Mouse (Mus musculus) embryonic facial prominence, embryonic 13.5 days (tissue): ENCODE results near the gene Fam193b. TPM values are rescaled to one million over a fixed set of nuclear protein-coding genes. Genes with fewer than 3 reads are reported as not detected.

Source experiments
- ATAC-seq: fragments of 200-750 bp; cut with Nextera tagmentation; 2 replicates; pipeline ENCODE4 v1.8.0; 2017; ENCODE audit warnings: low read depth; ENCODE audit not compliant: insufficient number of reproducible peaks, insufficient read depth, low FRiP score, low TSS enrichment
- H3K27ac ChIP-seq: fragments of 300-500 bp; sonication (generic); 2 replicates; pipeline ENCODE4 v1.5.1; 2015; ENCODE audit warnings: moderate library complexity, mild to moderate bottlenecking, inconsistent platforms
- H3K27me3 ChIP-seq: fragments of 300-500 bp; sonication (generic); 2 replicates; pipeline ENCODE4 v1.6.1; 2015; ENCODE audit warnings: mild to moderate bottlenecking, inconsistent platforms
- H3K36me3 ChIP-seq: fragments of 300-500 bp; sonication (generic); 2 replicates; pipeline ENCODE4 v1.6.1; 2015; ENCODE audit warnings: mild to moderate bottlenecking, inconsistent platforms
- H3K4me1 ChIP-seq: fragments of 300-500 bp; sonication (generic); 2 replicates; pipeline ENCODE4 v1.6.1; 2015; ENCODE audit warnings: inconsistent platforms
- H3K4me2 ChIP-seq: fragments of 300-500 bp; sonication (generic); 2 replicates; pipeline ENCODE4 v1.6.1; 2015; ENCODE audit warnings: moderate library complexity, mild to moderate bottlenecking, inconsistent platforms
- H3K4me3 ChIP-seq: fragments of 300-500 bp; sonication (generic); 2 replicates; pipeline ENCODE4 v1.5.1; 2015; ENCODE audit warnings: mild to moderate bottlenecking, inconsistent platforms
- H3K9ac ChIP-seq: fragments of 300-500 bp; sonication (generic); 2 replicates; pipeline ENCODE4 v1.6.1; 2015; ENCODE audit warnings: mild to moderate bottlenecking, inconsistent platforms
- H3K9me3 ChIP-seq: fragments of 300-500 bp; sonication (generic); 2 replicates; pipeline ENCODE4 v1.6.1; 2016; ENCODE audit warnings: inconsistent platforms
- WGBS: fragments of 180-500 bp; shearing (Covaris S2); methylation state at CpG from one replicate; pipeline ENCODE4 v1.1.7; 2015; ENCODE audit warnings: mixed read lengths; 5-methylcytosine and 5-hydroxymethylcytosine counted together
- polyA plus RNA-seq: library from polyadenylated mRNA; unstranded; fragments of >200 nt; fragmentation: Nextera tagmentation; extraction: Ambion mirVana; gene quantifications from 2 replicates; pipeline ENCODE4 v1.2.1, GENCODE M21; 2015

Gene Fam193b
- polyA plus RNA-seq, 1 experiment from 2014 or later, result 47.4 TPM

DNA sequence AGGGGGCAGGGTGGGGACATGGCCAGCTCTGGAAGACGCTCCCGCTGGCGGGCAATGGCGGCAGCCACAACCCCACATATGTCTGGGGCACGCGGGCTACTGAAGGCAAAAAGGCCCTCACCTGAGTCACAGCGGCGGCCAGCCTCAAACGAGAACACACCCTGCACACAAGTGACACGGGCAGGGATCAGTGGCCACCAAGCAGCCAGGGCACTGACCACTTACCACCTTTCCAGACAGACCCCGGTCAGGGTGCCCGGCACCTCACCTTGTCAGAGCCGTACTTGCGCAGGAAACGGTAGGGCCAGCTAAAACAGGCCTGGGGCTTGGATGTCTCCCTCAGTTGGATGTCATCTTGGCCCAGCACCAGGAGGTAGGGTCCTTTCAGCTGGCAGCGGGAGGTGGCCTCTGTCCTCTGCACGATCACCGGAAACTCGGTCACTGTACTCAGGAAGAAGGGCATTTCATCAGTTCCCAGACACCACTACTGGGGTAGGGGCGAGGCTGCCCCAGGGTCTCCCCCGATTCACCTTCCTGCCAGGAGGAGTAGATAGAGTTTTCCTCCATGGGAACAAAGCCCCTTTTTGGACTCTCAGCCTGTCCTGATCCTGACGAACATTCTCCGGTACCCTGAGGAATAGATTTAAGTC, 46.8 kb downstream of the Fam193b start:
- no peak overlapping the region for H3K27ac ChIP-seq
- H3K4me2 ChIP-seq, result no peak overlapping the region
- no peak overlapping the region for H3K9ac ChIP-seq
- H3K36me3 ChIP-seq, result peaks cover 3% of the 10 kb centered on the region
- no peaks in the 10 kb centered on the region for H3K4me1 ChIP-seq
- H3K9me3 ChIP-seq, result no peaks in the 10 kb centered on the region
- WGBS, result 88% methylated on average over 23 of the region's 23 CpGs
- no peak overlapping the region for H3K4me3 ChIP-seq
- ATAC-seq, result no peak
- no peaks in the 10 kb centered on the region for H3K27me3 ChIP-seq

DNA sequence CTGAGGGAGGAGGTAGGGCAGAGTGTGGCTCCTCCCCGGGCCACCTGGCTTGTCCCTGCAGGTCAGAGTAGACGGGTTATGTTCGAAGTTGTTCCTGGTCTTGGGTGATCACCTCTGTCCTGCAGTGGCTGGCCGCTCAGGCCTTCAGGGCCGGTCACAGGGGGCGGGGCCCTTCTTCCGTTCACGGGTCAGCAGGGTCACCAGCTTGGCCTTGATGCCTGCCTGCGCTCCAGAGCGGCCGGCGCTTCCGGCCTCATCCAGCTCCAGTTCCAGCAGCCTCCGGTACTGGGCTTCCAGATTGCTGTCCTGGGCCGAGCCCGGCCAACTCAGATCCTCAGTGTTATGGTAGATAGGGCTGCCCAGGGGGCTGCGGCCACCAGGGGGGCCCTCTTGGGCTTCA, 47.6 kb downstream of the Fam193b start:
- WGBS, result 39% methylated on average over 17 of the region's 17 CpGs
- no peaks in the 10 kb centered on the region for H3K27me3 ChIP-seq
- no peak for ATAC-seq
- no peak overlapping the region for H3K4me3 ChIP-seq
- no peak overlapping the region for H3K4me2 ChIP-seq
- H3K27ac ChIP-seq, result no peak overlapping the region
- H3K9ac ChIP-seq, result no peak overlapping the region
- H3K36me3 ChIP-seq, result no peaks in the 10 kb centered on the region
- no peaks in the 10 kb centered on the region for H3K9me3 ChIP-seq
- H3K4me1 ChIP-seq, result no peaks in the 10 kb centered on the region

DNA sequence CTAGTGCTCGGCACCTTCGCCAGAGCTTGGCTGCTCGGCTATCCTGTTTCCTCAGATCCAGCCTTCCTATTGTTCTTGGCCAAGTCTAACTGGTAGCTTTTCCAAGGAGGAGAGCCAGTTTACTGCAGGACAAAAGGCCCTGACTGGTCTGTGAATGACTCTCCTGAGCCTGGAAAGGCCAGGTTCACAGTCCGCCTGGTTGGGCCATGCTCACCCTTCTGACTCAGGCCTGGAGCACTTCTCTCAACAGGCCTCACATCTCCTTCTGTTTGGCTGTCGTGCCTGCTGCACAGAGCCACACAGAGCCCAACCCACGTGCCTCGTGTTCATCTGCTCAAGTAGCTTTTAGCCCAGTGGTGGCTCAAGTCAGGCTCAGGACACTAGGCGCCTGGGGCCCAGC, 48.2 kb downstream of the Fam193b start:
- no peak overlapping the region for H3K9ac ChIP-seq
- no peaks in the 10 kb centered on the region for H3K9me3 ChIP-seq
- no peaks in the 10 kb centered on the region for H3K27me3 ChIP-seq
- no peaks in the 10 kb centered on the region for H3K4me1 ChIP-seq
- no peak overlapping the region for H3K27ac ChIP-seq
- ATAC-seq, result no peak
- WGBS, result 57% methylated on average over 8 of the region's 8 CpGs
- no peak overlapping the region for H3K4me2 ChIP-seq
- no peak overlapping the region for H3K4me3 ChIP-seq
- H3K36me3 ChIP-seq, result no peaks in the 10 kb centered on the region

DNA sequence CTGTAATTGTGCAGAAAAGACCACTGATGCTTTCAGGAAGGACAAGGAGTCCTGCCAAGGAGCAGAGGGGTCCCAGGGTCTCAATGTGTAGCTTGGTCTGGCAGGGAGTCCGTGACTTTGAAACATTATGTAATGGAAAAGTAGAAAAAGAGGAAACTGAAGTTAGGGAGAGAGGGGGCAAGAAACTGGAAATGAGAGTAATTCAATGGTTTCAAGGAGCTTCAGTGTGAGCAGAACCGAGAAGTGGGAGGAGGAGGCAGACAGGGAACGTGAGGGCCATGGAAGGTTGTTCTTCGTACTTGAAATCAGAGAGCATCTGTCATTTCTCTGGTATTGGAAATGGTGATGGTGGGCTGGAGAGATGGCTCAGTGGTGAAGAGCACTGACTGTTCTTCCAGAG, 51.3 kb downstream of the Fam193b start:
- 76% methylated on average over 4 of the region's 4 CpGs for WGBS
- no peak overlapping the region for H3K9ac ChIP-seq
- H3K36me3 ChIP-seq, result no peaks in the 10 kb centered on the region
- H3K9me3 ChIP-seq, result no peaks in the 10 kb centered on the region
- no peaks in the 10 kb centered on the region for H3K4me1 ChIP-seq
- H3K27ac ChIP-seq, result no peak overlapping the region
- H3K4me2 ChIP-seq, result no peak overlapping the region
- no peaks in the 10 kb centered on the region for H3K27me3 ChIP-seq
- H3K4me3 ChIP-seq, result no peak overlapping the region
- no peak for ATAC-seq

DNA sequence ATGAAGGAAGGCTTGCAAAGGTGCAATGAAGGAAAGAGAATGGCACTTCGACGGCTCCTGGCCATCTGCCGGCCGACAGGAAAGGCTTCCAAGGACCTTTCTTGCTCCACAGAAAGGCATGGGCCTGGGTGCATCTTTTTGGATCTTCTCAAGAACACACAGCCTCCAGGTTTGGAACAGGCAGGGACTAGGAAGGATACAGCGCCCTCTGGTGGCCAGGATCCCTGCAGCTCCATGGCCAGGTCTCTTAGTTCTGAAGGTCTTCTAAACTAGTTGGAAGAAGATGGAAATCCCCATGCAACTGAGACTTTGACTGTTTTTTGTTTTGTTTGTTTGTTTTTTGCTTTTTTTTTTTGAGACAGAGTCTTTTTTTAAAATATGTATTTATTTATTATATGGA, 54.0 kb downstream of the Fam193b start:
- H3K4me3 ChIP-seq, result no peak overlapping the region
- H3K4me2 ChIP-seq, result no peak overlapping the region
- 5% methylated on average over 5 of the region's 5 CpGs for WGBS
- no peak overlapping the region for H3K27ac ChIP-seq
- H3K36me3 ChIP-seq, result no peaks in the 10 kb centered on the region
- no peaks in the 10 kb centered on the region for H3K9me3 ChIP-seq
- peaks cover 7% of the 10 kb centered on the region for H3K4me1 ChIP-seq
- no peaks in the 10 kb centered on the region for H3K27me3 ChIP-seq
- H3K9ac ChIP-seq, result no peak overlapping the region
- ATAC-seq, result no peak

DNA sequence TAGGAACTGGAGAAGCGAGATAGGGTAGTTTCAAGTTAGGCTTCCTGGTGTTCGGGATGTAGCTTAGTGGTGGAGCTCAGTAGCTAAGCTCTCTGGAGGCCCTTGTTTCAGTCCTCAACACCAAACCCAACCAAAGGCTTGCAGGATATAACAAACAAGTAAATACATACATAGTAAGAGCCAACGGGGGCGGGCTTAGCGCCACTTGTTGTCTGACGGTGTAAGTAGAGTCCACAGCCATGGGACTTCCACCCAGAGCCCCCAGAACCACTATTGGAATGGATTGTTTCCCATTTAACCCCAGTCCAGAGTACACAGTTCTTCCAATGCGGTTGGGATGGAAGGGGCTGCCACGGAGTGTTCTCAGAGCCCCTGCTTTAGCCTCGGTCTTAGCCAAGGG, 57.1 kb downstream of the Fam193b start:
- peaks cover 34% of the 10 kb centered on the region for H3K4me1 ChIP-seq
- H3K9me3 ChIP-seq, result no peaks in the 10 kb centered on the region
- no peak overlapping the region for H3K27ac ChIP-seq
- H3K4me2 ChIP-seq, result peak overlapping the region; percentile 92
- ATAC-seq, result no peak
- 31% methylated on average over 9 of the region's 9 CpGs for WGBS
- H3K9ac ChIP-seq, result peak overlapping the region; percentile 93; the same call in 1 of the 2 replicates
- peaks cover 9% of the 10 kb centered on the region for H3K36me3 ChIP-seq
- peak overlapping the region; percentile 87 for H3K4me3 ChIP-seq
- no peaks in the 10 kb centered on the region for H3K27me3 ChIP-seq

DNA sequence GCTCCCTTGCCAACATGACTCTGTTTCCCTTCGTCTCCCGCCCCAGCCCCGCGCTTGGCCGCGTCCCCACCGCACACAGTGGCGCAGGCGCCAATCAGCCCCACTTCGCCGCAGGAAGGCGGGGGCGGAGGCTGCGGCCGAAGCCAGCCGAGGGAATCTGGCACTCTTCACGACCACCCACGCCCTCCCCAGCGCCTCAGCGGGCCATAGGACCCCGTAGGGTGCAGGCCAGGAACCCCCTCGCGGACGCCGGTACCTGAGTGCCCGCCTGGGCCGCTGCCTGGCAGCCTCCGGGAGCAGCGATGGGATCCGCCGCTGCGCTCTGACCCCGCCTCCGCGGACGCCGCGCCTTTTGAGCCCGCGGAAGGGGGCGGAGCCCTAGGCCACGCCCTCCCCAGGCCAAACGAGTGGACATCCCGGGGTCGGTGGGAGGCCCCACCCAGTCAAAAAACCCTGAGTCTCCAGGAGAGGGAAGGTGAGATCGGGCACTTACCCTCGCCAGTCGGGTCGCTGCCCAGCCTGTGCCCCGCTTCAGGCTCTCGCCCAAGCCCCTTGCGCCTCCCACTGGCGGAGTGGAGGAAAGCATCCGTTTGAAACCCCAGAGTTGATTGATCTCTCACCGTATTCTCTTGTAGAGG, 57.7 kb downstream of the Fam193b start, which contains the start of gene Pdlim7:
Pdlim7 (minus strand) TSS at position 566 of the 638 bp plus-strand sequence.
- H3K4me2 ChIP-seq, result peak within 1 kb of the TSS; percentile 92
- H3K9ac ChIP-seq, result peak within 1 kb of the TSS; percentile 93
- peaks cover 35% of the 10 kb centered on the region for H3K4me1 ChIP-seq
- H3K27ac ChIP-seq, result peak within 1 kb of the TSS; percentile 89
- H3K4me3 ChIP-seq, result peak within 1 kb of the TSS; percentile 87
- H3K27me3 ChIP-seq, result no peaks in the 10 kb centered on the region
- H3K9me3 ChIP-seq, result no peaks in the 10 kb centered on the region
- ATAC-seq, result peak; percentile 57
- WGBS, result under 1% methylated on average over 55 of the region's 55 CpGs
- peaks cover 15% of the 10 kb centered on the region for H3K36me3 ChIP-seq

DNA sequence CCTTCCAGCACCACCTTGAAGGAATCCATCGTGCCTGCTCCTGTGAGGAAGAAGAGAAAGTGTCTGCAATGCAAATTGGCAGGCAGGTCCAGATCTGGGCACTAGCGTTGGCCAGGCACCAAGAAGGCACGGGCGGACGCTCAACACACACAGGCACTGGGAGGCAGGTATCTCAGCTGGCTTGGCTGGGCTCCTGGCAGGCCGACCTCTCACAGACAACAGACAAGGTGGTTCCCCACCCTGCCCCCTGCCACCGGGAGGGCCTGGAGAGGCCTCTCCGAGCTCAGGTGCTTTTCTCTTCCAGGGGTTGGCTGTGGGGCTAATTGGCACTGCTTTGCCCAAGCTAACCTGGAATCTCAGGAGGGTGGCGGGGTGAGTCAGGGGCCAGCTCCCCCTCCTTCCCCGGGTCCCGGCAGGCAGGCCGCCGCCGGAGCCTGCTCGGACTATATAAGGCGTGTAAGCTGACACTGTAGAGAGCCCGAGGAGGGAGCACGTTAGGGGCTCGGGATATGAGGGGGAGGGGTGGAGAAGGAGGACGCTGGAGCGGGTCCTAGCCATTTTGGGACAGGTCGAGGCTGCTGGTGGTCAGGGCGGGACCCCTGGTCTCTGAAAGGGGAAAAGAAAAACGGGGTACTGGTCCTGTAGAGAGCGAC, 58.4 kb downstream of the Fam193b start:
- 1% methylated on average over 25 of the region's 25 CpGs for WGBS
- H3K4me2 ChIP-seq, result peak overlapping the region; percentile 92

DNA sequence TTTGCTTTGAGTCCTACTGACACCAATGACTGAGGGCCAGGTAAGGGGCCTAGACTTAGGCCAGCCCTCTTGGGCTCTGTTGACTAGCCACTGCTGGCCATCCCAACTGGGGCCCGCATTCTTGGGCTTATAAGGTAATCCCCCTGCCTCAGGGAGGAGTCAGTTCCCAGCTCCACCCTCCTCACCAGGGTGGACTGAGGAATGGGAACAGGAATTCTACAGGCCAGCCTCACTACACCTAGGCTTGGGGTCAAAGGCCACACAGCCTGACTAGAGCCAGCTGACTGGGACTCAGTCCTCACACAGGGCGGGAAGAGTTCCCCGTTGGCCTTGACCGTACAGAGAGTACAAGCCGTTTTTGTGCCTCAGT, 59.4 kb downstream of the Fam193b start:
- peak overlapping the region; percentile 92 for H3K4me2 ChIP-seq
- peak overlapping the region; percentile 87 for H3K4me3 ChIP-seq
- H3K36me3 ChIP-seq, result peaks cover 33% of the 10 kb centered on the region
- peaks cover 35% of the 10 kb centered on the region for H3K4me1 ChIP-seq
- 12% methylated on average over 5 of the region's 5 CpGs for WGBS
- H3K27ac ChIP-seq, result peak overlapping the region; percentile 89
- no peak for ATAC-seq
- no peaks in the 10 kb centered on the region for H3K9me3 ChIP-seq
- no peaks in the 10 kb centered on the region for H3K27me3 ChIP-seq
- H3K9ac ChIP-seq, result peak overlapping the region; percentile 93

More for the DNA sequence above, 58.4 kb downstream of the Fam193b start:
- Histone ChIP-seq H3K9me3 (no peaks in the 10 kb centered on the region), H3K4me3 (peak overlapping the region; percentile 87), H3K36me3 (peaks cover 23% of the 10 kb centered on the region), H3K27me3 (no peaks in the 10 kb centered on the region), H3K27ac (peak overlapping the region; percentile 89), H3K4me1 (peaks cover 35% of the 10 kb centered on the region), H3K9ac (peak overlapping the region; percentile 93)
- ATAC-seq, result peak; percentile 57

DNA sequence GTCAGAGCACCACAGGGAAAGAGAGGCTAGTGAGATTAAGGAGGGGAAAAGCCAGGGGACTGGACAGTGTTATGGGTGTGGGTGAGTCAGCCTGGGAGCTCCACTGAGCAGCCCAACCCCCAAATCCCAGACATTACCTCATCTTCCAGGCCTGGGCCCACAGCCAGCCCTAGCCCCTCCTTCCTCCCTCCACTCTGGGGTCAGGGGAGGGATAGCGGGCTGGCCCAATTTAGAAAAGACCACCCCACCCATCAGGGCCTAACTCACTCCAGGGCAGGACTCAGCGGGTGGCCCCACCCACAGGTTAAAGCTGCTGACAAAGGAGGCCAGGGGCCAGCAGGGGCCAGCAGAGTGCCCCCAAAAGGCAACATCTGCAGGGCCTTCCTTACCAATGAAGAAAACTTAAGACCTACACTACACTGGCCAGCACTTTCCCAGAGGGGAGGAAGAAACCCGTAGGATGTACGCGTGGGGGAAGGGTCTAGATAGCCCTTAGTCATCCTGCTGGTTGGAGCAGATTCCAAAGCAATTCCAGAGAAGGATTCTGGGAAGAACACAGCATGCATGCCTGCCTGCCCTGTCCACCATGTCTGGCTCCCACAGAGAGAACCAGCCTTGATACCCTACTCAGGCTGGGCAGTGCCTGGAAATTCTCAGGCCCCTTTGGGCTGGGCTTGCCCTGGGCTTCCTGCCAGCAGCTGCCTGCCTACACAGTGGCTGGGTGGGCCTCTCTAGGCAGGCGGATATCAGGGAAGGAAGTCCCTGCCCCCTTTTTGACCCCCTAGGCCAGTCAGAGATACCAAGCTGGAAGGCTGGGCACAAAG, 60.0 kb downstream of the Fam193b start:
- Histone ChIP-seq H3K9me3 (no peaks in the 10 kb centered on the region), H3K4me1 (peaks cover 35% of the 10 kb centered on the region), H3K27ac (peak overlapping the region; percentile 89), H3K9ac (peak overlapping the region; percentile 93), H3K4me2 (peak overlapping the region; percentile 92), H3K36me3 (peaks cover 39% of the 10 kb centered on the region), H3K4me3 (peak overlapping the region; percentile 87), H3K27me3 (no peaks in the 10 kb centered on the region)
- WGBS, result 7% methylated on average over 6 of the region's 6 CpGs
- peak; percentile 56 for ATAC-seq

DNA sequence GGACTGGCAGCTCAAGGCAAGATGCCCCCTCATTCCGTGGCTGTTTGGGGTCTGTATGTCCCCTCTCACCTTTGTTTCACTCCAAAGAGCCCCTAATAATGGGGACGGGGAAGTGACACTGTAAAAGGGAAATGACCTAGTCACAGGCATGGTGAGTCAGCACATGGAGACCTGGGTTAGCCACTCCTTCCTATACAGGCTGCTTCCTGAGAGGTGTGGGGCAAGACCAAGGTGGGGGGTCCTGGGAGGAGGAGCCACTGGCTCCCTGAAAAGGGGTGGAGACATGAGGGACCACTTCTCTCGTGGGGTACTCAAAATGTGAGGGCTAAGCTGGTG, 60.6 kb downstream of the Fam193b start:
- 29% methylated on average over 3 of the region's 3 CpGs for WGBS
- no peak for ATAC-seq

More for the DNA sequence above, 60.6 kb downstream of the Fam193b start:
- Histone ChIP-seq H3K4me2 (peak overlapping the region; percentile 92), H3K9ac (peak overlapping the region; percentile 32; the same call in 1 of the 2 replicates), H3K27ac (peak overlapping the region; percentile 89), H3K27me3 (no peaks in the 10 kb centered on the region), H3K9me3 (no peaks in the 10 kb centered on the region), H3K4me3 (0 out of 2 replicates have a peak overlapping the region, but pooled peaks have one; percentile 87), H3K36me3 (peaks cover 45% of the 10 kb centered on the region), H3K4me1 (peaks cover 35% of the 10 kb centered on the region)
